Mouse (Mus musculus): Measurements from ENCODE around the gene Ulk2. TPM values are rescaled to one million over a fixed set of nuclear protein-coding genes. Genes with fewer than 3 reads are reported as not detected.

Gene Ulk2
- polyA plus RNA-seq, 1 experiment from 2014 or later: 15.9 TPM

Other genes starting within 250 kb of the Ulk2 start
- 6.5 and 6.6 TPM in 2 replicates for gene Grap, start 201.8 kb downstream of the Ulk2 start, polyA plus RNA-seq (2014; fragmentation: Nextera tagmentation; extraction: Ambion mirVana)
- 3.7 and 4.6 TPM in 2 replicates for gene Fam83g, start 171.0 kb downstream of the Ulk2 start, polyA plus RNA-seq (2014; fragmentation: Nextera tagmentation; extraction: Ambion mirVana)
- gene Slc5a10, start 134.2 kb downstream of the Ulk2 start, polyA plus RNA-seq (2014; fragmentation: Nextera tagmentation; extraction: Ambion mirVana): not detected in 2 replicates
- 22.7 and 25.4 TPM in 2 replicates for gene Prpsap2, start 93.0 kb downstream of the Ulk2 start, polyA plus RNA-seq (2014; fragmentation: Nextera tagmentation; extraction: Ambion mirVana)
- 17.8 and 18.2 TPM in 2 replicates for gene Akap10, start 75.2 kb upstream of the Ulk2 start, polyA plus RNA-seq (2014; fragmentation: Nextera tagmentation; extraction: Ambion mirVana)
- 10.5 and 12.1 TPM in 2 replicates for gene Specc1, start 101.7 kb upstream of the Ulk2 start, polyA plus RNA-seq (2014; fragmentation: Nextera tagmentation; extraction: Ambion mirVana)

Data from intestine, embryonic 14.5 days (tissue).